Mouse (Mus musculus): ENCODE measurements around the gene Gm11237. TPM values are rescaled to one million over a fixed set of nuclear protein-coding genes. Genes with fewer than 3 reads are reported as not detected.
A peak's percentile ranks its signal among the peaks of the same experiment; 100 is the strongest.
"Not testable (repeated sequence)": the region's sequence is repeated elsewhere in the genome, so short reads cannot be mapped to it uniquely, and the experiment has no call there.

The Gm11237 gene
- not detected in 2 replicates for polyA plus RNA-seq (2014; fragmentation: Nextera tagmentation; extraction: Ambion mirVana)

DNA sequence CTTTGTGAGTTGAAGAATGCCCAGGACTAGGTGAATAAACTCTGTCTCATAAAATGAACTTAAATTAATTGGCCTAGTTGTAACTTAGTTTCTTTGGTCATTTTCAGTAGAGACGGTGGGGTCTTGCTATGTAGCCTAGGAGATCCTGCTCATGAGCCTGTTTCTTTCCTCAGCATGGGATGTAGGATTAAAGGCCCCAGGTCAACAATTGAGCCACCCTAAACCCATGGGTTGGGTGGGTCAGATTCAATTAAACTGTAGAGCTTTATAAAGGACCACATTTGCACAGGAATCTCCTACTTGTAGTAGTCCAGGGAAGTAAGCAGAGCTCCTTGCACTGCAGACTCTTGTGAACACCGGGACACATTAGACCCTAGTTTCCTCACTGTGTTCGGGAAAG, at the start of gene Gm11237:
TSS of gene Gm11237 (plus strand) at position 301 of the 400 bp plus-strand sequence.
- no CpG with 5 or more reads among the region's 3 CpGs for WGBS
- not testable (repeated sequence) for ATAC-seq (ENCODE audit: low FRiP score)

DNA sequence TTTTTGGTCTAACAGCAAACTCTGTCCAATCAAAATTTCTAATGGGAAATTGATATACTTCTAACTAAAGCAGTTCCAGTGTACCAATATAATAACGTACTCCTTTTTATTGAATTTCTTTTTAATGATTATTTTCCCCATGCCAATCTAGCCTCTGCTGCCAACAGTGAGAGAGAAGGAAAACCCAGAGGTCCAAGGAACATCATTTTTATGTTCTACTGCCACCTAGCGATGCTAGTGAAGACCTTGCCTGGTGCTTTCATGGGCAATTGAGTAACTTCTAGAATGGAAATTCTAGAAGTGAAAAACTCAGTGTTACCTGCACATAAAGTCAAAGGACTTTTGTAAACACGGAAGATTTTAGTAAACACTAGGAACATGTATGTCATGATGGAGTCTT, 23.5 kb upstream of the Gm11237 start:
- Histone ChIP-seq H3K9ac (ENCODE audit: low read length) (no peak overlapping the region), H3K9me3 (ENCODE audit: control insufficient read depth, low read length) (no peaks in the 10 kb centered on the region), H3K4me3 (ENCODE audit: low read depth, low read length) (no peak overlapping the region), H3K27ac (ENCODE audit: low read depth, low read length) (no peak overlapping the region), H3K4me2 (no peak overlapping the region), H3K27me3 (ENCODE audit: control insufficient read depth, insufficient read depth, low read length) (no peaks in the 10 kb centered on the region), H3K4me1 (ENCODE audit: control insufficient read depth, insufficient read depth, low read length) (no peaks in the 10 kb centered on the region), H3K36me3 (ENCODE audit: control insufficient read depth, insufficient read depth, low read length) (no peaks in the 10 kb centered on the region)
- DNase-seq (ENCODE audit: low spot score, missing footprints) (no peak), ATAC-seq (ENCODE audit: low FRiP score) (peak; percentile 78)
- WGBS = 8% methylated on average over 3 of the region's 3 CpGs

More for the DNA sequence above, at the start of gene Gm11237:
- not testable (repeated sequence) for H3K9ac ChIP-seq (ENCODE audit: low read length); H3K4me2 ChIP-seq; DNase-seq (ENCODE audit: low spot score, missing footprints); H3K36me3 ChIP-seq (ENCODE audit: control insufficient read depth, insufficient read depth, low read length); H3K4me3 ChIP-seq (ENCODE audit: low read depth, low read length); H3K27ac ChIP-seq (ENCODE audit: low read depth, low read length); H3K4me1 ChIP-seq (ENCODE audit: control insufficient read depth, insufficient read depth, low read length); H3K9me3 ChIP-seq (ENCODE audit: control insufficient read depth, low read length); H3K27me3 ChIP-seq (ENCODE audit: control insufficient read depth, insufficient read depth, low read length)

- not testable (repeated sequence) for H3K9ac ChIP-seq (ENCODE audit: low read length); H3K4me1 ChIP-seq (ENCODE audit: control insufficient read depth, insufficient read depth, low read length); H3K9me3 ChIP-seq (ENCODE audit: control insufficient read depth, low read length); H3K27ac ChIP-seq (ENCODE audit: low read depth, low read length); H3K27me3 ChIP-seq (ENCODE audit: control insufficient read depth, insufficient read depth, low read length); H3K4me2 ChIP-seq; DNase-seq (ENCODE audit: low spot score, missing footprints); H3K4me3 ChIP-seq (ENCODE audit: low read depth, low read length); ATAC-seq (ENCODE audit: low FRiP score); H3K36me3 ChIP-seq (ENCODE audit: control insufficient read depth, insufficient read depth, low read length)
- no CpG with 5 or more reads among the region's 3 CpGs for WGBS
Measured at GRCm38 (mm10) chr4:73607581-73607980, 15.2 kb upstream of the Gm11237 start, which contains the start of gene Gm11238. Gm11238 (plus strand) TSS chr4:73607881.

DNA sequence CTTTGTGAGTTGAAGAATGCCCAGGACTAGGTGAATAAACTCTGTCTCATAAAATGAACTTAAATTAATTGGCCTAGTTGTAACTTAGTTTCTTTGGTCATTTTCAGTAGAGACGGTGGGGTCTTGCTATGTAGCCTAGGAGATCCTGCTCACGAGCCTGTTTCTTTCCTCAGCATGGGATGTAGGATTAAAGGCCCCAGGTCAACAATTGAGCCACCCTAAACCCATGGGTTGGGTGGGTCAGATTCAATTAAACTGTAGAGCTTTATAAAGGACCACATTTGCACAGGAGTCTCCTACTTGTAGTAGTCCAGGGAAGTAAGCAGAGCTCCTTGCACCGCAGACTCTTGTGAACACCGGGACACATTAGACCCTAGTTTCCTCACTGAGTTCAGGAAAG, 15.0 kb downstream of the Gm11237 start, which contains the start of gene Gm11236:
TSS of gene Gm11236 (plus strand) at position 301 of the 400 bp plus-strand sequence.
- not testable (repeated sequence) for H3K4me2 ChIP-seq; H3K9ac ChIP-seq (ENCODE audit: low read length); H3K4me1 ChIP-seq (ENCODE audit: control insufficient read depth, insufficient read depth, low read length); DNase-seq (ENCODE audit: low spot score, missing footprints); H3K27me3 ChIP-seq (ENCODE audit: control insufficient read depth, insufficient read depth, low read length); H3K4me3 ChIP-seq (ENCODE audit: low read depth, low read length); H3K9me3 ChIP-seq (ENCODE audit: control insufficient read depth, low read length); H3K27ac ChIP-seq (ENCODE audit: low read depth, low read length); ATAC-seq (ENCODE audit: low FRiP score); H3K36me3 ChIP-seq (ENCODE audit: control insufficient read depth, insufficient read depth, low read length)
- WGBS = no CpG with 5 or more reads among the region's 4 CpGs

DNA sequence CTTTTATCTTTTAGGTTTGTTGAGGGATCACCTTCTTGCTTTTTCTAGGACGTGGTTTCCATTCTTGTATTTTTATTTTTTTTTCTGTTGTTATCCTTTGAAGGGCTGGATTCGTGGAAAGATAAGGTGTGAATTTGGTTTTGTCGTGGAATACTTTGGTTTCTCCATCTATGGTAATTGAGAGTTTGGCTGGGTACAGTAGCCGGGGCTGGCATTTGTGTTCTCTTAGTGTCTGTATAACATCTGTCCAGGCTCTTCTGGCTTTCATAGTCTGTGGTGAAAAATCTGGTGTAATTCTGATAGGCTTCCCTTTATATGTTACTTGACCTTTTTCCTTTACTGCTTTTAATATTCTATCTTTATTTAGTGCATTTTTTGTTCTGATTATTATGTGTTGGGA, 39.1 kb downstream of the Gm11237 start:
- H3K36me3 ChIP-seq (ENCODE audit: control insufficient read depth, insufficient read depth, low read length); H3K4me1 ChIP-seq (ENCODE audit: control insufficient read depth, insufficient read depth, low read length); H3K27ac ChIP-seq (ENCODE audit: low read depth, low read length); H3K9ac ChIP-seq (ENCODE audit: low read length); H3K27me3 ChIP-seq (ENCODE audit: control insufficient read depth, insufficient read depth, low read length); H3K4me3 ChIP-seq (ENCODE audit: low read depth, low read length); H3K4me2 ChIP-seq; DNase-seq (ENCODE audit: low spot score, missing footprints); H3K9me3 ChIP-seq (ENCODE audit: control insufficient read depth, low read length); ATAC-seq (ENCODE audit: low FRiP score): not testable (repeated sequence)
- 91% methylated on average over 4 of the region's 4 CpGs for WGBS

- H3K4me1 ChIP-seq (ENCODE audit: control insufficient read depth, insufficient read depth, low read length); DNase-seq (ENCODE audit: low spot score, missing footprints); ATAC-seq (ENCODE audit: low FRiP score); H3K27me3 ChIP-seq (ENCODE audit: control insufficient read depth, insufficient read depth, low read length); H3K9ac ChIP-seq (ENCODE audit: low read length); H3K36me3 ChIP-seq (ENCODE audit: control insufficient read depth, insufficient read depth, low read length); H3K4me3 ChIP-seq (ENCODE audit: low read depth, low read length); H3K27ac ChIP-seq (ENCODE audit: low read depth, low read length); H3K4me2 ChIP-seq; H3K9me3 ChIP-seq (ENCODE audit: control insufficient read depth, low read length): not testable (repeated sequence)
- WGBS = no CpG with 5 or more reads among the region's 4 CpGs
Measured at GRCm38 (mm10) chr4:73668054-73668453, 45.3 kb downstream of the Gm11237 start, which contains the start of gene Gm11239. Gm11239 (plus strand) TSS chr4:73668354.

Other genes with a start within 250 kb of the Gm11237 start
- not detected in 2 replicates for gene Gm11487, start 217.9 kb upstream of the Gm11237 start, polyA plus RNA-seq (2014; fragmentation: Nextera tagmentation; extraction: Ambion mirVana)
- not detected in 2 replicates for gene Gm11238, start 15.1 kb upstream of the Gm11237 start, polyA plus RNA-seq (2014; fragmentation: Nextera tagmentation; extraction: Ambion mirVana)
- not detected in 2 replicates for gene Gm11236, start 15.1 kb downstream of the Gm11237 start, polyA plus RNA-seq (2014; fragmentation: Nextera tagmentation; extraction: Ambion mirVana)
- not detected in 2 replicates for gene Gm11239, start 45.4 kb downstream of the Gm11237 start, polyA plus RNA-seq (2014; fragmentation: Nextera tagmentation; extraction: Ambion mirVana)
- not detected in 2 replicates for gene Gm428, start 60.5 kb downstream of the Gm11237 start, polyA plus RNA-seq (2014; fragmentation: Nextera tagmentation; extraction: Ambion mirVana)
- gene Rasef, start 168.0 kb downstream of the Gm11237 start, polyA plus RNA-seq (2014; fragmentation: Nextera tagmentation; extraction: Ambion mirVana) = 0.05 and 0.22 TPM in 2 replicates